Mouse (Mus musculus): Measurements from ENCODE around the gene Rrp15. TPM values are rescaled to one million over a fixed set of nuclear protein-coding genes. Genes with fewer than 3 reads are reported as not detected.
"Not testable (repeated sequence)": the region's sequence is repeated elsewhere in the genome, so short reads cannot be mapped to it uniquely, and the experiment has no call there.

Rrp15 gene
- 41.3 and 44.0 TPM in 2 replicates for polyA plus RNA-seq (2016; fragmentation: Nextera tagmentation; extraction: Ambion mirVana)

- peak within 1 kb of the TSS; percentile 87 for H3K27ac ChIP-seq
- under 1% methylated on average over 46 of the region's 46 CpGs for WGBS
Observed at GRCm38 (mm10) chr1:186748724-186749653, at the start of gene Rrp15. Gene Rrp15, minus strand, starts transcription at chr1:186749358.

GRCm38 (mm10) chr1:186797991-186798390 lies 48.8 kb upstream of the Rrp15 start:
- H3K4me3 ChIP-seq: no peak overlapping the region
- H3K27ac ChIP-seq: no peak overlapping the region
- no peak overlapping the region for H3K9ac ChIP-seq
- ATAC-seq (ENCODE audit: low FRiP score): no peak
- H3K36me3 ChIP-seq: no peaks in the 10 kb centered on the region
- no peak overlapping the region for H3K4me2 ChIP-seq (replicated peaks)
- no peaks in the 10 kb centered on the region for H3K9me3 ChIP-seq (replicated peaks)
- no peaks in the 10 kb centered on the region for H3K27me3 ChIP-seq
- no peaks in the 10 kb centered on the region for H3K4me1 ChIP-seq
- WGBS: 59% methylated on average over 6 of the region's 6 CpGs

More at GRCm38 (mm10) chr1:186748724-186749653, at the start of gene Rrp15:
- Histone ChIP-seq H3K36me3 (no peaks in the 10 kb centered on the region), H3K4me1 (peaks cover 17% of the 10 kb centered on the region), H3K9me3 (replicated peaks) (no peaks in the 10 kb centered on the region), H3K27me3 (no peaks in the 10 kb centered on the region), H3K4me3 (peak within 1 kb of the TSS; percentile 74), H3K4me2 (replicated peaks) (peak within 1 kb of the TSS; percentile 88), H3K9ac (peak within 1 kb of the TSS; percentile 83)
- ATAC-seq (ENCODE audit: low FRiP score): peak; percentile 90

GRCm38 (mm10) chr1:186785359-186785758 lies 36.2 kb upstream of the Rrp15 start:
- WGBS: 82% methylated on average over 4 of the region's 4 CpGs

GRCm38 (mm10) chr1:186780826-186781225 lies 31.7 kb upstream of the Rrp15 start:
- H3K27ac ChIP-seq: no peak overlapping the region
- no peaks in the 10 kb centered on the region for H3K4me1 ChIP-seq
- 69% methylated on average over 2 of the region's 2 CpGs for WGBS
- H3K27me3 ChIP-seq: no peaks in the 10 kb centered on the region
- ATAC-seq (ENCODE audit: low FRiP score): no peak
- no peaks in the 10 kb centered on the region for H3K36me3 ChIP-seq
- no peak overlapping the region for H3K4me2 ChIP-seq (replicated peaks)
- H3K9ac ChIP-seq: no peak overlapping the region
- H3K4me3 ChIP-seq: no peak overlapping the region
- H3K9me3 ChIP-seq (replicated peaks): no peaks in the 10 kb centered on the region

More at GRCm38 (mm10) chr1:186785359-186785758, 36.2 kb upstream of the Rrp15 start:
- no peaks in the 10 kb centered on the region for H3K4me1 ChIP-seq
- H3K9ac ChIP-seq: no peak overlapping the region
- H3K9me3 ChIP-seq (replicated peaks): no peaks in the 10 kb centered on the region
- no peak overlapping the region for H3K4me3 ChIP-seq
- H3K27ac ChIP-seq: no peak overlapping the region
- no peak overlapping the region for H3K4me2 ChIP-seq (replicated peaks)
- H3K27me3 ChIP-seq: no peaks in the 10 kb centered on the region
- no peaks in the 10 kb centered on the region for H3K36me3 ChIP-seq
- ATAC-seq (ENCODE audit: low FRiP score): no peak

- 77% methylated on average over 3 of the region's 3 CpGs for WGBS
- ATAC-seq (ENCODE audit: low FRiP score): no peak
- Histone ChIP-seq H3K4me2 (replicated peaks) (no peak overlapping the region), H3K4me1 (no peaks in the 10 kb centered on the region), H3K36me3 (no peaks in the 10 kb centered on the region), H3K9me3 (replicated peaks) (no peaks in the 10 kb centered on the region), H3K27ac (no peak overlapping the region), H3K27me3 (no peaks in the 10 kb centered on the region), H3K9ac (no peak overlapping the region), H3K4me3 (no peak overlapping the region)
Observed at GRCm38 (mm10) chr1:186773124-186773523, 24.0 kb upstream of the Rrp15 start.

- no peaks in the 10 kb centered on the region for H3K4me1 ChIP-seq
- WGBS: 79% methylated on average over 8 of the region's 8 CpGs
- H3K9me3 ChIP-seq (replicated peaks): no peaks in the 10 kb centered on the region
- no peak for ATAC-seq (ENCODE audit: low FRiP score)
- no peaks in the 10 kb centered on the region for H3K36me3 ChIP-seq
- H3K4me3 ChIP-seq: no peak overlapping the region
- H3K4me2 ChIP-seq (replicated peaks): no peak overlapping the region
- no peak overlapping the region for H3K9ac ChIP-seq
- H3K27ac ChIP-seq: no peak overlapping the region
- no peaks in the 10 kb centered on the region for H3K27me3 ChIP-seq
Observed at GRCm38 (mm10) chr1:186772547-186773077, 23.5 kb upstream of the Rrp15 start.

GRCm38 (mm10) chr1:186772005-186772404 lies 22.8 kb upstream of the Rrp15 start:
- WGBS: 85% methylated on average over 6 of the region's 6 CpGs

GRCm38 (mm10) chr1:186770659-186771058 lies 21.5 kb upstream of the Rrp15 start:
- Histone ChIP-seq H3K27ac (no peak overlapping the region), H3K27me3 (no peaks in the 10 kb centered on the region), H3K9ac (no peak overlapping the region), H3K9me3 (replicated peaks) (no peaks in the 10 kb centered on the region), H3K4me2 (replicated peaks) (no peak overlapping the region), H3K4me3 (no peak overlapping the region), H3K4me1 (no peaks in the 10 kb centered on the region), H3K36me3 (no peaks in the 10 kb centered on the region)
- WGBS: 76% methylated on average over 5 of the region's 5 CpGs
- no peak for ATAC-seq (ENCODE audit: low FRiP score)

More at GRCm38 (mm10) chr1:186772005-186772404, 22.8 kb upstream of the Rrp15 start:
- no peaks in the 10 kb centered on the region for H3K27me3 ChIP-seq
- no peak overlapping the region for H3K4me3 ChIP-seq
- no peak overlapping the region for H3K27ac ChIP-seq
- H3K36me3 ChIP-seq: no peaks in the 10 kb centered on the region
- H3K4me2 ChIP-seq (replicated peaks): no peak overlapping the region
- H3K4me1 ChIP-seq: no peaks in the 10 kb centered on the region
- ATAC-seq (ENCODE audit: low FRiP score): no peak
- H3K9me3 ChIP-seq (replicated peaks): no peaks in the 10 kb centered on the region
- H3K9ac ChIP-seq: no peak overlapping the region

- no peak overlapping the region for H3K4me3 ChIP-seq
- no peak overlapping the region for H3K9ac ChIP-seq
- H3K4me2 ChIP-seq (replicated peaks): no peak overlapping the region
- ATAC-seq (ENCODE audit: low FRiP score): no peak
- no peaks in the 10 kb centered on the region for H3K9me3 ChIP-seq (replicated peaks)
- no peaks in the 10 kb centered on the region for H3K27me3 ChIP-seq
- no peak overlapping the region for H3K27ac ChIP-seq
- H3K4me1 ChIP-seq: no peaks in the 10 kb centered on the region
- no peaks in the 10 kb centered on the region for H3K36me3 ChIP-seq
- 89% methylated on average over 1 of the region's 1 CpGs for WGBS
Observed at GRCm38 (mm10) chr1:186768392-186768791, 19.2 kb upstream of the Rrp15 start.

GRCm38 (mm10) chr1:186763451-186763850 lies 14.3 kb upstream of the Rrp15 start:
- H3K9ac ChIP-seq; H3K27ac ChIP-seq; H3K27me3 ChIP-seq; H3K4me2 ChIP-seq (replicated peaks); H3K36me3 ChIP-seq; H3K4me3 ChIP-seq; H3K4me1 ChIP-seq; ATAC-seq (ENCODE audit: low FRiP score); H3K9me3 ChIP-seq (replicated peaks): not testable (repeated sequence)
- 68% methylated on average over 6 of the region's 6 CpGs for WGBS

- 40% methylated on average over 10 of the region's 10 CpGs for WGBS
- no peaks in the 10 kb centered on the region for H3K27me3 ChIP-seq
- peaks cover 17% of the 10 kb centered on the region for H3K4me1 ChIP-seq
- H3K27ac ChIP-seq: peak overlapping the region; percentile 87
- peak overlapping the region; percentile 74 for H3K4me3 ChIP-seq
- peak overlapping the region; percentile 83 for H3K9ac ChIP-seq
- peak overlapping the region; percentile 88 for H3K4me2 ChIP-seq (replicated peaks)
- no peaks in the 10 kb centered on the region for H3K36me3 ChIP-seq
- peak; percentile 75 for ATAC-seq (ENCODE audit: low FRiP score)
- H3K9me3 ChIP-seq (replicated peaks): no peaks in the 10 kb centered on the region
Observed at GRCm38 (mm10) chr1:186749675-186750283, 621 bp upstream of the Rrp15 start.

GRCm38 (mm10) chr1:186739828-186740227 lies 9.3 kb downstream of the Rrp15 start:
- H3K27ac ChIP-seq: no peak overlapping the region
- peaks cover 38% of the 10 kb centered on the region for H3K36me3 ChIP-seq
- no peaks in the 10 kb centered on the region for H3K27me3 ChIP-seq
- no peak overlapping the region for H3K4me3 ChIP-seq
- no peaks in the 10 kb centered on the region; the same call in 1 of the 2 replicates for H3K4me1 ChIP-seq
- no peak overlapping the region for H3K4me2 ChIP-seq (replicated peaks)
- no peak for ATAC-seq (ENCODE audit: low FRiP score)
- WGBS: 93% methylated on average over 7 of the region's 7 CpGs
- no peak overlapping the region for H3K9ac ChIP-seq
- H3K9me3 ChIP-seq (replicated peaks): no peaks in the 10 kb centered on the region

Data from hindbrain, embryonic 12.5 days (tissue).